Mouse (Mus musculus): ENCODE data around the gene Gm28308.
A peak's percentile ranks its signal among the peaks of the same experiment; 100 is the strongest.

The Gm28308 gene

DNA sequence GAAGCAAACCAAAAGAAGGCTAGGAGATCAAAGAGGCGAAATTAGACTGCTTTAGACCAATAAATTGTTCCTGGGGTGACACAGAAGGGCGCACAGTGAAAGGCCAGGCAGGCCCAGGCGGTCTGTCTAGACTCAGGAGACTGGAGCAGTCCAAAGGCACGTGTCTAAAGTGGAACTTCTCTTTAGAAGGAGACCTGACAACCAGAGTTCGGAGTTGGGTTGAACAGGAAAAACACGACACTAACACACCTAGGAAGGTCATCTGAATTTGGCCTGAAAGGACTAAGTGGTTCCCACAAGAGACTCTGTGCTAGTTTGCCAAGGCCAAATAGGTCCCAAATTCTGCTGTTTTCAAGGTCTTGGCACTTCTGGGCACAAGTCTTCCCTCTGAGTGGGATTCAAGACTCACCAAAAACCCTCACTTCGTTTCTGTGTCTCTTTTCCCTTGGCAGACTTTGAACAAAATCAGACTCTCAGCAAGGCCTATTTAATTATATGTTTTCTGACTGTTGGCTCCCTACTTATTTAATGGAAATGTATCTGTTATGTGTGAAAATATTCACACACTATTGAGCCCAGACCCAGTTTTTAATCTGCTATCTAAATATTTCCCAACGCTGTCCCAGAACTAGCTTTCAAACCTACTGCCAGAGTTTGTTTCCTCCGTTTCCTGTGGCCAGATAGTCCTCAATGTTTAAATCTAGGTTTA is 6.2 kb upstream of the Gm28308 start:
- no peak for DNase-seq (ENCODE audit: low spot score in 2 of 2)

DNA sequence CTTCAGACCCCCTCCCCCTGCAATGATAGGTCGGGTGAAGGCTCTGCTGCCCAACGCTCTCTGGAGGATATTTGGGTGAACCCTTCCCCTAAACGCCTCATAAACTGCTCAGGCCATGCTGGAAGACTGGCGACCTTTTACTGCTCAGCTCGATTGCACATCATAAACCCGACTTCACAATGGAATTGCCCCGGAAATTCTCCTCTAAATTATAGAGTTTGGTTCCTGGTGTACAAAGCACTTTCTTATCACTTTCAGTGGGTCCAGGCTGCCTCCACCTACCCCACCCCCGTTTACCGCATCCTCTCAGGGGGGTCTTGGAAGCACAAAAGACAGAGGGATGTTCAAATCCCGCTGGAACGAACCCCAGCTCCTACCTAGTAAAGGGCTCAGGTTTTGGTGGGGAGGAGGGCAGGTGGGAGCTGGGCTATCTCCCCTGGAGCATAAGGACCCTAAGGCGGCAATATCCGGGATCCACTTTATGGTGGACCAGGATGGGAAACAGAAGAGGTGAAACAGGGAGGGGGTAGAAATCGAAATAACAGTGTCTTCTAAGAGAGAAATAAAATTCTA is 5.6 kb upstream of the Gm28308 start:
- DNase-seq (ENCODE audit: low spot score in 2 of 2) = no peak

DNA sequence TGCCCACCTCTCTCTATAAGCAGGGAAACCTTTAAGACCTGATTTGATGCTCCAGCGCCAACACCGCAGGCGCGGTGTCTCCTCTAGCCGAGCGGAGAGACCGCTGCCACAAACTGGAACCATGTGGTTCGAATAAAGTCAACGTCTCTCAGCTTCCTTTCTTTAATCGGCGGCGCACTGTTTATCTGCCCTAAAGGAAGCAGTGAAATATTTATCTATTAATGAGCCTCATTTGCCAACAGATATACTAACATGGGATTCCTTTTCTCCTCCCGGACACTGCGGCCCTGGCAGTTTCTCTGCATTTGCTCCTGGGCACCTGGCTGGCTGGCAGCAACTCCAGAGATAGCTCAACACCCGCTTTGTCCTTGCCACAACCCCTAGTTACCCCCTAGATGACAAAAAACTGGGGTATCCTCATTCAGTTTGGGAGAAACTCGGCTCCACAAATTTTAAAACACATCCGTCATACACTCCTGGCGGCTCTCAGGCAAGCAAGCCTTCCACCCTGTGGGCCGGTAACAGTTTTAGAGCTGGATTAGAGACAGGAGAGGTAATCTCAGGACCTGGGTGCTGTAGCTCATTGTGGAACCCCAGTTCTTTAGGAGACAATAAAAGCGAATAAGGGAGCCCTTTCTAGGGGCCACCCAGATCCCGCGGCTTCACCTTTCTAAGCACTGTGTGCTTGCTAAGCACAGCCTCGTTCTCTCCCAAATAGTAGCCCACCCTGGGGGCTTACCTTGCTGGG is 4.9 kb upstream of the Gm28308 start:
- no peak for DNase-seq (ENCODE audit: low spot score in 2 of 2)

DNA sequence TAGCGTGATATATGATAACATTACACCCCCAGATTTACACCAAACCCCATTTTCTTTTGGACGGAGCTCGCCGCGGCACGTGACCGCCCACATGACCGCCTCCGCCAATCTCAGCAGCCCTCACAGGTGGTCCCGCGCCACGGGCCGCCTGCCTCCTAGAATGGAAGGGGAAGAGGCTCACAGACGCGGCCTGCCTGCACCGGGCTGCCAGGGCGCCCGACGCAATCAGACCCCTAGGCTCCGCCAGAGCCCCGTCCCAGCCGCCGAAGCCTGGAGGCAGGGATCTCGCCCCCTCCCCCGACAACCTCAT is 4.3 kb upstream of the Gm28308 start:
- no peak for DNase-seq (ENCODE audit: low spot score in 2 of 2)

DNA sequence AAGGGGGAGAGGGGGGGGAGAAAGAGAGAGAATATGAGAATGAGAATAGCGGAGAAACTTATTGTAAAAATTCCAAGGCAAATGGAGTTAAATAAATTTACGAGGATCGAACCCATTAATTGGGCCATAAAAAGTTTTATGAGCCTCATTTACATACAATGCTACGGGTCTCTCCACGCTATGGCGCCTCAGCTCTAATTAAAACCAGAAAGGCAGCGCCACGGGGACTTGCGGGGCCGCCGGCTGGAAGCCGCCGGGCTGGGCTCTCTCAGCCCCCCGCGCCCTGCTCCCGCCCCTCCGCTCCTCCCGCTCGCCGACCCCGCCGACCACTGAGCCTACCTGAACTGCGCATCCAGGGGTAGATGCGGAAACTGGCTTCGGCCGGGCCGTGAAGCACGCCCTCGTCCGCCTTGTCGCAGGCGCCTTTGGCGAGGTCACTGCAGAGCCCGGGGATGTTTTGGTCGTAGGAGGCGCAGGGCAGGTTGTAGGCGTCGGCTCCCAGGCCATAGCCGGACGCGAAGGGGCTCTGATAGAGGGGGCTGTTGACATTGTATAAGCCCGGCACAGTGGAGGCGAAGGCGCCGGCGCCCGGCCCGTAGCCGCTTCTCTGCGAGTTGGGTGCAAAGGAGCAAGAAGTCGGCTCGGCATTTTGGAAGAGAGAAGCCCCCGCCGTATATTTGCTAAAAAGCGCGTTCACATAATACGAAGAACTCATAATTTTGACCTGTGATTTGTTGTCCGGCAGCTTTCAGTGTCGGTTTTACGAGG is 3.7 kb upstream of the Gm28308 start:
- DNase-seq (ENCODE audit: low spot score in 2 of 2) = no peak

DNA sequence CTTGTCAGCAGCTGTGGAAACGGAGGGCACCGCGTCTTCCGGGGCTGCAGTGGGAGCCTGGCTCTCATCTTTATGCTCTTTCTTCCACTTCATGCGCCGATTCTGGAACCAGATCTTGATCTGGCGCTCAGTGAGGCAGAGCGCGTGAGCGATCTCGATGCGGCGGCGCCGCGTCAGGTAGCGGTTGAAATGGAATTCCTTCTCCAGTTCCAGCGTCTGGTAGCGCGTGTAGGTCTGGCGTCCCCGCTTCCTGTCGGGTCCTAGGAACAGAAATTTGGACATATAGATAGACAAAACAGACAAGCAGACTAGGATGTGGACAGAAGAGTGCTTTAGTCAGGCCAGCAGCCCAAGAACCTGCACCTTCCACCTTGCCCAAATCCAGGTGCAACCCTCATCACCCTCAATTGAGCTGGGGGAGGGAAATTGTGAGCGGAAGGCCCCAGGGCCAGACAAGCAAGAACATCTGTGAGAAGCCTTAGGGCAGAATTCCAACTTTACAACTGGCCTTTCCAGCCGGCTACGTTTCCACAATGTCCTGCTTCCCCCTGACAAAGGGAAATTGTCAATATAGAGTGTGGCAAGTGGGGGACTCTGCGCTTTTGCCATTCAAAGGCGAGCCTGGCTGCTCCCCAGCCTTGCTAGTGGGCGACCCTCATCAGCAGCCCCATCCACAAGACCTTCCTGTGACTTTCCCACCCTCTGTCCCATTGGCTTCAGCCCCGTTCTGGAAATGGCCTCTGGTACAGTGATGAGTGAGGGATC is 2.8 kb upstream of the Gm28308 start:
- DNase-seq (ENCODE audit: low spot score in 2 of 2) = no peak

DNA sequence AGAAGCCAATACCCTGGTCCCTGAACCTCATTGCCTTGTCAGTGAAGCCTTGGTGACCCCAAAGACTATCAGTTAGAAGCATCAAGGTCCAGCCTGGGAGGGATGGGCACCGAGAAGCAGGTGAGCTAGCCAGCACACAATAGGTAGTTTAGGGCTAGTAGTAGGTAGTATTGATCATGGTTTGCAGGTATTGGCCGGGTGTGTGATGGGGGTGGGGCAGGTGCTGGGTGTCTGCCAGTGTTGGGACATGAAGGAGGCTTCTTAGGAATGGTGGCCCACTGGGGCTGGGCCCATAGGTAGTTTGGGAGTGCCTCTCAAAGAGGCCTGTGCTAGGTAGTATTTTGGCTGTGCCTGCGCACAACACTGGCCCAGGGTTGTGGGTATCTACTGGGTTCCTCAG is 1.9 kb upstream of the Gm28308 start:
- no peak for DNase-seq (ENCODE audit: low spot score in 2 of 2)

DNA sequence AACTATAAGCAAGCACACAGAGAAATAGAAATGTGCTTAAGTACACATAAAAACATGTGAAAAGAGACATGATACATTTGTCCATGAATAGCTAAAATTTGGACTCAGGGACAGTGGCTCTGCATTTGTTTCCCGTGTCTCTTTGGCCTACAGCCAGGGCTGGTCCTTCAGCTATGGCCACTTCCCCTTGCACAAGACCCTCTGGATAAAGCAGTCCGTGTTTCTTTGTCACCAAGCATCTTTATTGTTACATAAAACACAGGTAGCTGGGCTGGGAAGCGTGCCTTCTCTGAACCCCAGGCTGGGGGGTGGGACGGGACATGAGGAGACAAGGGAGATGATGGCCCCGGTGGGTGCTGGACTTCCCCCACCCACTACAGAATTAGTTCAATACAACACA is 1.1 kb upstream of the Gm28308 start:
- no peak for DNase-seq (ENCODE audit: low spot score in 2 of 2)

DNA sequence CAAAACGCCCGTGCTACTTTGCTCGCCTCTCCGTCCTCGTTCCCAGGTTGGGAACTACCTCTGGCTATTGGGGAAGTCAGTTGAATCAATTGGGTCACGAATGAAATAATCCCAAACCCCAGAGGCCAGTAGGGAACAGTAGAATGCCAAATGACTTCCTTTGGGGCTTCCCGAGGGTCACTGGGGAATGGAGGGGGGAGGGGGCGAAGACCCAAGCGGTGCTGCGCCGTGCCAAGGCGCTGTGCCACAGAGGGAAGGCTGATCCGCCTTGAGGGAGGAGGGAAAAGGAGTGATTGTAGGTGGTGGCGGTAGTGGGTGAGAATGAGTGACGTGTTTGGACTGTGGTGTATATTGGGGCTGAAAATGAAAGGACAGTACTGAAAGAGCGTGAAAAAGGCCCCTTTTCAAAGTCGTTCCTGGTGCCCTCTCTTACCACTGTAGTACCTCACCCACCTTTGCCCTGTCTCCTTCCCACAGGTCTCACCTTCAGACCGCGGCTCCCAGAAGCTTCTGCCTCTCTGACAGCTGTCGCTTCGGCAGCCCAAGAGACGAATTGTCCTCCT is 502 bp downstream of the Gm28308 start:
- no peak for DNase-seq (ENCODE audit: low spot score in 2 of 2)

DNA sequence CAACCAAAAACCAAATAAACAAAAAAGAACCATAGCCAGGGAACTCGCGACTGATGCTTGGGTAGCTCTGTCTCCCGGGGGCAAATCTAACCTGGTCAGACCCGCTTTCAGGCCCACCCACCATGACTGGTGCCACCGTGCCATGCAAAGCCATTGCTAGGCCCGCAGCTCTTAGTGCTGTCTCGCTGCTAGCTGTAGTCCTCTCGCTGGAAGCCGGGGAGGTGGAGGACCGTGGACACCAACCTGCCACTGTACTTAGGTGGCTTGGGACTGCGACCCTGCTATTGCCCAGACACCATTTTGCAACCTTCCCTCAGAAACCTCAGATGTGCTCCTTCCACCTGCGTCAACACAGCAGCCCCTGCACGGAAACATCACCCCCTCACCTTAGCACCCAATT is 1.2 kb downstream of the Gm28308 start:
- DNase-seq (ENCODE audit: low spot score in 2 of 2) = no peak

DNA sequence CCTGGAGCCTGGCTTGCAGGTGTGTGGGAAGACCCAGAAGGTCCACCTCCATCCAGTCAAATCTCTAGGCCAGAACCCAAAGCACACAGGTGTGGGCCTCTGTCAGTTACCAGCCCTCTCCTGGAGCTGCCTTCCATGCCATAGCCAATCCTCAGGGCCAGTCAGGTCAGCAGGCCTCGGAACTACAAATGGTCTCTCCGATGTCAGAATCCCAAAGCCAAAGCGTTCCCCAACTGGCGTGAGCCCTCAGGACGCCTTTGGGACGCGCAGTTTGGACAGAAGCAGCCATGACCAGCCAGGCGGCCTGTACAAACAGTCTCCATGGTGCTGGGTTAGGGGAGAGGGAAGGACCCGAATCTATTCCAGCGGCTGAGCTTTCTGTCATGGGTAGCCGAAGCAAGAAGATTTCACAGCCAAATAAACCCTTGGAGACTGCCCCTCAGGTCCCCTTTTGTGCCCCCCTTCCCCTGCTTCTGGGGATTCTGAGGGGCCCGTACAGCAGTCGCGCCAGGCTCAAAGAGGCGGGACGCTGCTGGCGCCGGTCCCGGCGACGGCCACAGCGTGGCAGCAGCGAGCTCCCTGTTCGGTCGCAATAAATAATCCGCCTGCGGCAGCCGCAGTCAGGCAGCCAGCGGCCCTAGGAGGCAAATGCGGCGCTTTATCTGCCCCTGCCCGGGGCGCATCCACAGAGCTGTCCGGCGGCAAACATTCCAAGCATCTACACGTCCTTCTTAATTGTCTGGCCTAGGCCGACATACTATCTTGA is 1.8 kb downstream of the Gm28308 start:
- DNase-seq (ENCODE audit: low spot score in 2 of 2) = peak in 1 of 2 experiments; percentile 56

DNA sequence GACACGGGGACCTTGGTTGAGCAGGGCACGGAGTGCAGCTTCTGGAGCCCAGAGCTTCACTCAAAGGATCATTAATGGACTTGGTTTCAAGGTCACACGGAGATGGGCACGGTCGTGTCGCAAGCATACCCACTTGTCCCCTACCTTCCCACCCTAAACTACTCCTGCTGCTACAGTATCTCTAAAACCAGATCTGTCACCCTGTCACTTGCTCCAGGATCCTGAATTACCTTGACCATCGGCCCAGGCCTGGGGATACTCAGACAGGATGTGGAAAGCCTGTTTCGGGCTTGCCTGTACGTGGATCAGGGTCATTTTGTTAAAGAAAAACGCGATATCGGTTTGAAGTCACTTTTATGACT is 3.5 kb downstream of the Gm28308 start:
- DNase-seq (ENCODE audit: low spot score in 2 of 2) = no peak

DNA sequence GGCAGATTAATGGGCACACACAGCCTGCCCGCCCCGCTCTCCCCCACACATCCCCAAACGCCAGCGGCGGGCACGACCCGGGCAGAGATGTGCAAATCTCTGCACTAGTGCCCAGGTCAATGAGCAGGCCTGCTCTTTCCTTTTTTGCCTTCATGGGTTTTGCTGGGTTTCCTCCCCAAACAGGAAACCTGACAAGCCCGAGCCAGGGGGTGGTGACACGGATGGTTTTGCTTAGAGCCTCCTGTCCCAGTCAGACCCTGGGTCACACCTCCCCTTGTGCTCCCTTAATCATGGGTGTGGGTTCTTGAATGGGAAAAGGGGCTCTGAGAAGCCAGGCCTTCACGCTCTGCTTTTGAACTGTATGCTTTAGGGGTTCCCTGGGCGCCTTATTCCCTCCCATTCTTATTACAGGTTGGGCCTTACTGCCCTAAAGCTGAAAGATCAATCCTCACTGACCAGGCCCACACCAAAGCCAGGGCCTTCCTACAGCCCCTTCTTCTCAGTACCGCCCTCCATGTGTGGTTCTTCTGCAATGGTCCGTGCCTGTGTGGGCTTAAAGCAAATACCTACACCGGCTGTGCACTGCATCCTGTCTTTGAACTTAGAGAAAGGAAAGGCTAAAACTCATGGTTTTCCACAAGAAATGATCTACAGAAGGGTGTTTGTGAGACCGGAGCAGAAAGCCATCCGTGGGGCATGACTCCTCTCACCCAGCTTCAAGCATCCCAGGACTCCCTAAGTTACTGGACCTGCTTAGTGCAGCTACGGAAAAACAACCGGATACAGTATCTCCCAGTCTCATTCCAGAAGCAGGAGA is 4.1 kb downstream of the Gm28308 start:
- DNase-seq (ENCODE audit: low spot score in 2 of 2) = no peak

DNA sequence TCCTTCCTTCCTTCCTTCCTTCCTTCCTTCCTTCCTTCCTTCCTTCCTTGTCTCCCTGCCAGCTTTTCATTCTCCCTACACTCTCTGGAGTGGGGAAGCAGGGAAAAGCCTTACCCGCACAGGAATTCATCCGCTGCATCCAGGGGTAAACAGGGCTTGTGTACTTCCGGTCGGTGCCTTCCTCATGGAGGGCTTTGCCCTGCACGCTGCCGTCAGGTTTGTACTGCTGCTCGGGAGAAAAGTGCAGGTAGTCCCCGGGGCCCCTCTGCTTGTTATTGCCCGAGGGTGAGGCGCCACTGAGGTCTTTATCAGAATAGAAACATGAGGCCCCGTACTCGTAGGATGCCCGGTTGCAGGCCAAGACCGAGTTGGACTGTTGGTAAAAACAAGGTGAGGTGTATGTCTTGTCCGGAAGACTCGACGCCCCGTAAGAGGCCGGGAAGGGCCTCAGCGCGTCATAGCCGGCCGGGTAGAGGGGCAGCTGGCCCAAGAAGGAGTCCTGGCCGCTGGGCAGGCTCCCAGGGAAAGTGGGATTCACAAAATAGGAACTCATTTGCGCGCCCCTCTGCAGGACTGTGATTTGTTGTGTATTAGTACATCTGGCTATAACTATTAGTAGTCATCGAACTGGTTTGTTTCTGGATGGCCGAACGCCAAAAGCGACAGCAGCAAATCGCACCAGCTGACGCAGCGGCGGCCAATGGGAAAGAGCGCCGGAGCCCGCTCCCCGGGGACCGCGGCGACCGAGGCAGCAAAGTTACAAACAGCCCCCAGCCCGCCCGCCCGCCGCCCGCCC is 4.9 kb downstream of the Gm28308 start, which contains the start of gene Hoxa6:
Gene Hoxa6 (minus strand): TSS at position 651 of the 796 bp plus-strand sequence.
- DNase-seq (ENCODE audit: low spot score in 2 of 2) = no peak

DNA sequence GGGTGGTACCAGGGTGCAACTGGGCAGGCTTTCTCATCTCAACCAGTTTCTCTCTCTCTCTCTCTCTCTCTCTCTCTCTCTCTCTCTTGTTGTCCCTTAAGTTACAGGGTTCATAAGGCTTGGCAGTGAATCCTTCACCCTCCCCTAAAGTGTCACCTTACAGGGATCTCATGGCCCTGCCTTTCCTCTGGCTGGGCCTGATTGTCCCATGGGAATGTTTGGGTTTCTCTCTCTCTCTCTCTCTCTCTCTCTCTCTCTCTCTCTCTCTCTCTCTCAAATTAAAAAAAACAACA is 5.5 kb downstream of the Gm28308 start:
- no peak for DNase-seq (ENCODE audit: low spot score in 2 of 2)

DNA sequence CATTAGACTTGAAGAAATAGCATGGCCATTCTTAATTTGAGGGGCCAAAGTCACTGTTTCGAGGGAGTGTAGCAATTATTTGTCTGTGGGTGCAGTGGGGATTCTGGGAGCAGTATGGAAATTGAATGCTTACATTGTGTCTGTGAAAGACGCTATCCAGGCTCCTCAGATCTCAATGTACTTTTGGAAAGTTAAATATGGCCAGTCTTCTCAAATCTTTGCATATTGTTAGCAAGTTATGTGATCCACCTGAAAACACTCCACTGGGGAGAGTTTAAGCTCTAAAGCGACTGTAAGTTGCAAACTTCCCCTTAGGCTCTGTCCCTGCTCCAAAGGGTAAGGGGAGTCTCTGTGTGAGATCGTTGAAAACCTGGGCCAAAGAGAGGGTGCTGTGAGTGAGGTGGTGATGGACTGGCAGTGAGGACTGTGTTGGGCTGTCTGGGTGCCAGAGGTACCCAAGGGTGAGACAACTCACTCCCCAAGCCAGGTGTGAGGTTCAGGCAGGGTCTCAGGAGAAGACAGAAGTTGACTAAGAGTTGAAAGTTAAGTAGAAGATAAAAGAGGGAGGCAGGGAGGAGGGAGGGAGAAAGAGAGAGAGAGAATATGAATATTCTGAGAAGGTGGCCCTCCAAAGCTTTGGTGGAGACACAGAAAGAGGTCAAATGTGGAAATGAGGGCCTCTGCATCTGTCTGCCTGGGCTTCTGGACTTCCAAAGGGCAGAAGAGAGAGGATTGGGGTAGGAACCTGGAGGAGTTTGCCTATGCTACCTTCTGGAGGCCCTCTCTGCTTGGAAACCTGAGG is 6.1 kb downstream of the Gm28308 start:
- no peak for DNase-seq (ENCODE audit: low spot score in 2 of 2)

DNA sequence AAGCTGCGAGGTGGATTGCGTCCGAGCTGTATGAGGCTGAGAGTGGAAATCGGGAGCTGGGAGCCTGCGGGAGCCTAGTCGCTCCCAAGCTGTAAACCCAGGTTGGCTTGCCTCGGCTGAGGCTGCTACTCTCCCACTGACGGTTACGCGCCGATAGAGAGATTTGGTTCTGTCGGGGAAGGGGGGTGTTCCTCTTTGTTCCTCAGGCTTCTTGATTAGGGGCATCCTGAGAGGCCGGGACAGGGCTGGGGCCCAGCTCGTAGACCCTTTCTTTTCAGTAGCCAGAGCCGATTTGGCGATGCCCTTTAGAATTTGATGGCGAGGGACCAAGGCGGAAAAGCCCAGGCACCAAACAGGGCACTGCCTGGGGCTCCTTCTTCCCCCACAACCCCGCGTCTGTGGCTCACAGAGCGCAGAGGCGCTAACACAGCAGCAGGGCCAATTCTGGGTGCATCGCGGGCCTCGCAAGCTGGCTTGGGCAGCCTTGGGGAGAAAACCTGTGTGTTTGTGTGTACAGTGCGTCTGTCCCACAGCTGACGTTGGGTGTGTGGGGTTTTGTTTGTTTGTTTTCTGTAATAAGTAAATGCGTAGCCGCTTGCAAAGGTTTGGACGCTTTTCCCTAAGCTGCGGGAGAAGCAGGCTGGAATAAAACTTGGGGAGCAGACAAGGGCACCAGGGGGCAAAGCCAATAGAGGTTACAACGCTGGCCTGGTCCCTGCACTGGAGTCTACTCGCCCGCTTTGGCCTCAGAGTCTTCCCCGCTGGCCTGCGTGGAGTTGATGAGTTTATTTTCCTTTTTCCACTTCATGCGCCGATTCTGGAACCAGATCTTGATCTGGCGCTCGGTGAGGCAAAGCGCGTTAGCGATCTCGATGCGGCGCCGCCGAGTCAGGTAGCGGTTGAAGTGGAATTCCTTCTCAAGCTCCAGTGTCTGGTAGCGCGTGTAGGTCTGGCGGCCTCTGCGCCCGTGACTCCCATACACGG is 7.2 kb downstream of the Gm28308 start:
- DNase-seq (ENCODE audit: low spot score in 2 of 2) = no peak

Data from frontal cortex, postnatal 36 days (tissue).